Mouse (Mus musculus): ENCODE results near the gene Mpig6b.

Mpig6b gene

GRCm38 (mm10) chr17:35018171-35018570 lies 47.8 kb downstream of the Mpig6b start:
- DNase-seq (ENCODE audit: low read depth, low spot score) = no peak

DNA sequence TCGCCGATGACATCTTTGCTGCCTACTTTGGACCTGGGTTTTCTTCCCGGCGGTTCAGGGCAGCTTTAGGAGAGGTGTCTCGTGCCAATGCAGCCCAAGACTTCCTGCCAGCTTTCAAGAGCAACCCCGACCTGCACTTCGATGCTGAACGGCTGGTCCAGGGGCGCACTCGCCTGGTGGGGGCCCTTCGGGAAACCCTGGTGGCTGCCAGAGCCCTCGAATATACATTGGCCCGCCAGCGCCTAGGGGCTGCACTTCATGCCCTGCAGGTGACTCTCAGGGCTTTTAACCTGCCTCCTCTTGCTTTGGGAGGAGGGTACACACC lies 48.3 kb downstream of the Mpig6b start:
- no peak for DNase-seq (ENCODE audit: low read depth, low spot score)

GRCm38 (mm10) chr17:35016791-35017705 lies 48.9 kb downstream of the Mpig6b start:
- no peak for DNase-seq (ENCODE audit: low read depth, low spot score)

DNA sequence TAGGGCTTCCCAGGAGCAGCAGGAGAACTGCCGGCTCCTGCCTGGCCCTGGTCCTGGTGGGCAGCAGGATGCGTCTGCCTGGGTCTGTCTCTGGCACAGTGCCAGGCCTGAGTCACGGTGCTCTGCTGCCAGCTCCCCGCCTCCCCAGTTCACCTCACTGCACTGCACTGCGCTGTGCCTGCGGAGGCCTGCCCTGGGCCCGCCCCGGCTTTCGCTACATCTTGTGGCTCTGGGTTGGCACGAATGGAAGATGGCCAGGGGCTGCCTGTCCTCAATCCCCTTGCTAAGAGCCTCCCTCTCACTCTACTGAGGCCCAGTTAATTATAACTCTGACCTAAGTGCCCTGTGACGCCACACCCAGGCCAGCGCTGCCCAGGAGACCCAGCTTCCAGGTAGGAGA lies 49.6 kb downstream of the Mpig6b start, which contains the start of gene Vwa7:
Vwa7 (plus strand) TSS at position 204 of the 400 bp plus-strand sequence.
- DNase-seq (ENCODE audit: low read depth, low spot score) = no peak

DNA sequence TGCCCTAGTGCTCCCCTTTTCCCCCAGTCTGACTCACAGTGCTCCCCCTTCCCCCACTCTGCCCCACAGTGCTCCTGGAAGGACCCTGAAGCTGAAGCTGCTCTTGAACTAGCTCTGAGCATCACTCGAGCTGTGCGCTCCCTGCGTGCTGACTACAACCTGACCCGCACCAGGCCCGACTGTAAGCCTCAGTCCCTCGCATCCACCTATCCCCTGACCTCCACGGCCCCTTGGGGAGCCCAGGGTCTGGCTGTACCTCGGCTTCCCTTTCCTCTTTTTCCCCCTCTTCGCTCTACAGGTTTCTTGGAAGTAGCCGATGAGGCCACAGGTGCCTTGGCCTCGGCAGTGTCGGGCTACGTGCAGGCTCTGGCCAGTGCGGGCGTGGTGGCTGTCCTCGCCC lies 50.7 kb downstream of the Mpig6b start:
- no peak for DNase-seq (ENCODE audit: low read depth, low spot score)

DNA sequence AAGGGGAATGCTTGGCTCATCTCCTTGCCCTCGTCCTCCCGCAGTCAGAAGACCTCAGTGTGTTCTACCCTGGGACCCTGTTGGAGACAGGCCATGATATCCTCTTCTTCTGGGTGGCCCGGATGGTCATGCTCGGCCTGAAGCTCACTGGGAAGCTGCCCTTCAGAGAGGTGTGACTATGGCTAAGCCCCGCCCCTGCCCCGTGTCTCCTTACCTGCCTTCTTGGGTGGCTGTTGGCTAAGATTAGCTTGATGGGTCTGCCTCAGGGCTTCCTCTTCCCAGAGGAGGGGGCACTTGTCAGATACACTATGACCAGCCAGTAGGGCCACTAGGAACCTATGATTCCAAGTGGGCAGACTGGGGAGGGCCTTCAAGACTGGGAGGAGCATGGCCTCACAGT lies 52.8 kb downstream of the Mpig6b start:
- no peak for DNase-seq (ENCODE audit: low read depth, low spot score)

Measured in ZHBTc4 (cell line).